Mouse (Mus musculus): ENCODE results near the gene Zfhx3. TPM values are rescaled to one million over a fixed set of nuclear protein-coding genes. Genes with fewer than 3 reads are reported as not detected.

The Zfhx3 gene
- polyA plus RNA-seq, 2 experiments, result 0.25 to 0.65 TPM

DNA sequence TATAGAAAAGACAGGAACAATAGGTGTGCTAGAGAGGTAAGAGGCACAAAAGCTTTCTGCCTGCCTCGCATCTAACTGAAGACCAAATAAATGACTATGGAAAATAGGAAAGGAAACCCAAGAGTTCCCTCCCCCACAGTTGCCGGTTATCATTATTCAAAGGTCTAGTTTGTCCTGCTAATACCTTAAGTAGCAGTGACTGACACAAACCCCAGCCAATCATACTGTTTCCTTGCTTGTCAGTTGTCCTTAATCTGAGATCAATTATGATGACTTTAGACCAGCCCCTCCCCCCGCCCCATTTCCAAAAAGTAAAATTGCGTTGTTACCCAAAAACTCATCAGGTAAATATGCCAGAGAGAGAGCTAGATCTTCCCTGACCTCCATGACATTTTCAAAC, 240.9 kb downstream of the Zfhx3 start:
- H3K9me3 ChIP-seq (ENCODE audit: control insufficient read depth, low read length), result no peaks in the 10 kb centered on the region
- ATAC-seq (ENCODE audit: insufficient read depth), result no peak
- H3K9ac ChIP-seq (replicated peaks), result no peak overlapping the region
- H3K4me1 ChIP-seq (replicated peaks; ENCODE audit: control insufficient read depth in 2 of 2, insufficient read depth in 2 of 2, low read length in 1 of 2), result no peaks in the 10 kb centered on the region
- 72% methylated on average over 4 of the region's 4 CpGs for WGBS (ENCODE audit: insufficient replicate concordance)
- H3K4me3 ChIP-seq (ENCODE audit: insufficient read depth in 1 of 2, low read depth in 2 of 2, low read length in 2 of 2), result no peak overlapping the region
- TF ChIP-seq EP300 (IDR thresholded peaks at IDR 0.05; ENCODE audit: low read depth), result no peak
- no peak for TF ChIP-seq CTCF (IDR thresholded peaks at IDR 0.05; ENCODE audit: low read depth)
- H3K27ac ChIP-seq, result no peak overlapping the region
- H3K4me2 ChIP-seq (ENCODE audit: low read depth), result no peak overlapping the region
- H3K36me3 ChIP-seq (replicated peaks; ENCODE audit: control insufficient read depth, insufficient read depth, low read depth), result no peaks in the 10 kb centered on the region
- no peaks in the 10 kb centered on the region for H3K27me3 ChIP-seq (ENCODE audit: control insufficient read depth, insufficient read depth, low read length)
- no peak for DNase-seq (ENCODE audit: low read depth in 3 of 3, low spot score in 3 of 3)

DNA sequence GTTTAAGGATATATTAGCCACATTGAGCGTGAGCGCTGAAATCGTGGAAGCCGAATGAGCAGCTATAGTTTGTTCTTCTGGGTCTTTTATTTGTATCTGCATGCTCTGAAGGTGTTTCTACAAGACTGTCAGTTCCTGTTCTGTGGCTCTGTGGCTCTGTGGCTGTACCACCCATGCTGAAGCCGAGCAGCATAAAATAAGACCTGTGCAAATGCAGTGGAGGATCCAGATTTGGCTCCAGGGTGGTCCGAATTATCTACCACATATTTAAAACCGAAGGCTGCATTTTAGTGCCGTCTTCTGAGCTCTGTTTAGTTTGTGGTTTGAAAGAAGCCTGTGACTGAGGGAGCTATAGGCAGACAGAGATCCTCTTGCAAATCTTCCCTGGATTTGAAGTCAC, 241.5 kb downstream of the Zfhx3 start:
- 65% methylated on average over 8 of the region's 8 CpGs for WGBS (ENCODE audit: insufficient replicate concordance)
- Histone ChIP-seq H3K4me2 (ENCODE audit: low read depth) (no peak overlapping the region), H3K9me3 (ENCODE audit: control insufficient read depth, low read length) (no peaks in the 10 kb centered on the region), H3K36me3 (replicated peaks; ENCODE audit: control insufficient read depth, insufficient read depth, low read depth) (no peaks in the 10 kb centered on the region), H3K4me1 (replicated peaks; ENCODE audit: control insufficient read depth in 2 of 2, insufficient read depth in 2 of 2, low read length in 1 of 2) (no peaks in the 10 kb centered on the region), H3K27ac (no peak overlapping the region), H3K9ac (replicated peaks) (no peak overlapping the region), H3K4me3 (ENCODE audit: insufficient read depth in 1 of 2, low read depth in 2 of 2, low read length in 2 of 2) (no peak overlapping the region), H3K27me3 (ENCODE audit: control insufficient read depth, insufficient read depth, low read length) (no peaks in the 10 kb centered on the region)
- TF ChIP-seq EP300 (IDR thresholded peaks at IDR 0.05; ENCODE audit: low read depth) (no peak), CTCF (IDR thresholded peaks at IDR 0.05; ENCODE audit: low read depth) (no peak)
- no peak for ATAC-seq (ENCODE audit: insufficient read depth)
- DNase-seq (ENCODE audit: low read depth in 3 of 3, low spot score in 3 of 3), result no peak

DNA sequence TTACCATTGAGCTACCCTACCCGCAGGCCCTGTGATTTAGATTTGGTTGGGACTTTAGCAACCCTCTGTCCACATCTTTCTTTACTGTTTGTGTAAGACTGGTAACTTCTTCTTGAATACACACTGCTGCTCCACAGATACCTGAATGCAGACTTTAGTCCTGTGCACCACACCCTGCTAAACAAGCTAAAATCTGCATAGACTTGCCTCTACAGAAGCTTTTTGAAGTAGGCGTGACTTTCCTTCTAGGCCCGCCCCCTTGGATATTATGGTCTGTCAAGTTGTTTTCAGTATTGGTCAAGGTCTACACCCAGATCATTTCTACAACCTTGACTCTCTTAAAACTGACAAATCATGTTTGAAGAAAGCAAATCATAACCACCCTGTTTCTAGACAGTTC, 243.8 kb downstream of the Zfhx3 start:
- ATAC-seq (ENCODE audit: insufficient read depth) (no peak), DNase-seq (ENCODE audit: low read depth in 3 of 3, low spot score in 3 of 3) (no peak)
- H3K4me1 ChIP-seq (replicated peaks; ENCODE audit: control insufficient read depth in 2 of 2, insufficient read depth in 2 of 2, low read length in 1 of 2), result no peaks in the 10 kb centered on the region
- H3K27me3 ChIP-seq (ENCODE audit: control insufficient read depth, insufficient read depth, low read length), result no peaks in the 10 kb centered on the region
- TF ChIP-seq CTCF (IDR thresholded peaks at IDR 0.05; ENCODE audit: low read depth), result no peak
- TF ChIP-seq EP300 (IDR thresholded peaks at IDR 0.05; ENCODE audit: low read depth), result no peak
- no peak overlapping the region for H3K4me3 ChIP-seq (ENCODE audit: insufficient read depth in 1 of 2, low read depth in 2 of 2, low read length in 2 of 2)
- WGBS (ENCODE audit: insufficient replicate concordance), result 64% methylated on average over 3 of the region's 3 CpGs
- H3K9ac ChIP-seq (replicated peaks), result no peak overlapping the region
- no peaks in the 10 kb centered on the region for H3K9me3 ChIP-seq (ENCODE audit: control insufficient read depth, low read length)
- H3K36me3 ChIP-seq (replicated peaks; ENCODE audit: control insufficient read depth, insufficient read depth, low read depth), result no peaks in the 10 kb centered on the region
- no peak overlapping the region for H3K4me2 ChIP-seq (ENCODE audit: low read depth)
- no peak overlapping the region for H3K27ac ChIP-seq

DNA sequence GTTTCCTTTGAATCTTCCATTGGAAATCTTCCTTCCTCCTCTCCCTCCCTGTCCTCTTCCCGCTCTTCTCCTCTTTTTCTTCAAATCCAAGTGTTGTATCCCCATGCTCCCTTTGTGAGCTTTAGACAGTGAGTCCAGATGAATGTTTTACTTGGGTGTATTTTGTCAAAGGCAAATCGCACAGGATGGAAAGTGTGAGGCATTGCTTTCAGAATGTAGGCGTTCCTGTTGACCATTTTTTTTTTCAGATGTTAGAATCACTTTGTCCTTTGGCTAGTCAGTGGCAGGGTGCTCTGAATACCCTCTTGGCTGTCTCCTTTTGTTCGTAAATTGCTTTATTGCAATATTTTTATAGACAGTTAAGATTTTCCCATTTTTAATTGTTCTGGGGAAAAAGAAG, 245.6 kb downstream of the Zfhx3 start:
- H3K4me3 ChIP-seq (ENCODE audit: insufficient read depth in 1 of 2, low read depth in 2 of 2, low read length in 2 of 2), result no peak overlapping the region
- no peaks in the 10 kb centered on the region for H3K4me1 ChIP-seq (replicated peaks; ENCODE audit: control insufficient read depth in 2 of 2, insufficient read depth in 2 of 2, low read length in 1 of 2)
- no peak overlapping the region for H3K4me2 ChIP-seq (ENCODE audit: low read depth)
- DNase-seq (ENCODE audit: low read depth in 3 of 3, low spot score in 3 of 3) (no peak), ATAC-seq (ENCODE audit: insufficient read depth) (no peak)
- H3K9me3 ChIP-seq (ENCODE audit: control insufficient read depth, low read length), result no peaks in the 10 kb centered on the region
- H3K36me3 ChIP-seq (replicated peaks; ENCODE audit: control insufficient read depth, insufficient read depth, low read depth), result no peaks in the 10 kb centered on the region
- TF ChIP-seq EP300 (IDR thresholded peaks at IDR 0.05; ENCODE audit: low read depth) (no peak), CTCF (IDR thresholded peaks at IDR 0.05; ENCODE audit: low read depth) (no peak)
- H3K27me3 ChIP-seq (ENCODE audit: control insufficient read depth, insufficient read depth, low read length), result no peaks in the 10 kb centered on the region
- no peak overlapping the region for H3K27ac ChIP-seq
- 50% methylated on average over 4 of the region's 4 CpGs for WGBS (ENCODE audit: insufficient replicate concordance)
- H3K9ac ChIP-seq (replicated peaks), result no peak overlapping the region

DNA sequence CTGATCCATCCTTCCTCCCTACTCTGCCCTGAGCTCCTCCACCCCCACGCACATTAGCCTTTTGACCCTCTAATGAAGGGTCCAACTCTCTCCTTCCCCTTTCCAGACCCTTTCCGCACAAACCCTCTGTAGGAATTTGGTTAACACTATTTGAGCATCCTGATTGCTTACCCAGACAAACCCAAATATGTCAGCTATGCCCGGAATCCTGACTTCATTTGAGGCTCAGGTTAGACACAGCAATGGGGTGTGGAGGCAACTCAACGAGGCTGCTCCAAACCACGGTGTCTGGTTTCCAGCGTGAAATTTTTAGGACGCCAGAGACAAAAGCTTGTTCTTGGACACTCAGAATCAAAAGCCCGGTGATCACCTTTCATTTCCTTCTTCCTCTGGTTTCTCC, 252.1 kb downstream of the Zfhx3 start:
- TF ChIP-seq CTCF (IDR thresholded peaks at IDR 0.05; ENCODE audit: low read depth) (no peak), EP300 (IDR thresholded peaks at IDR 0.05; ENCODE audit: low read depth) (no peak)
- H3K4me3 ChIP-seq (ENCODE audit: insufficient read depth in 1 of 2, low read depth in 2 of 2, low read length in 2 of 2), result no peak overlapping the region
- H3K9ac ChIP-seq (replicated peaks), result no peak overlapping the region
- no peaks in the 10 kb centered on the region for H3K9me3 ChIP-seq (ENCODE audit: control insufficient read depth, low read length)
- 48% methylated on average over 8 of the region's 8 CpGs for WGBS (ENCODE audit: insufficient replicate concordance)
- H3K27ac ChIP-seq, result no peak overlapping the region
- no peaks in the 10 kb centered on the region for H3K4me1 ChIP-seq (replicated peaks; ENCODE audit: control insufficient read depth in 2 of 2, insufficient read depth in 2 of 2, low read length in 1 of 2)
- ATAC-seq (ENCODE audit: insufficient read depth), result no peak
- no peak overlapping the region for H3K4me2 ChIP-seq (ENCODE audit: low read depth)
- DNase-seq (ENCODE audit: low read depth in 3 of 3, low spot score in 3 of 3), result no peak
- no peaks in the 10 kb centered on the region for H3K36me3 ChIP-seq (replicated peaks; ENCODE audit: control insufficient read depth, insufficient read depth, low read depth)
- no peaks in the 10 kb centered on the region for H3K27me3 ChIP-seq (ENCODE audit: control insufficient read depth, insufficient read depth, low read length)

Measured in liver, embryonic 14.5 days (tissue).